Mouse (Mus musculus) forebrain, embryonic 16.5 days (tissue): Measurements from ENCODE around the gene Ubc. TPM values are rescaled to one million over a fixed set of nuclear protein-coding genes. Genes with fewer than 3 reads are reported as not detected.

Source experiments
- ATAC-seq: fragments of 200-750 bp; cut with Nextera tagmentation; 2 replicates; pipeline ENCODE4 v1.8.0; 2017; ENCODE audit warnings: mild to moderate bottlenecking, moderate library complexity
- H3K27ac ChIP-seq: fragments of 300-500 bp; sonication (generic); 2 replicates; pipeline ENCODE4 v1.5.1; 2014; ENCODE audit warnings: low read length, control low read depth
- H3K27me3 ChIP-seq: fragments of 300-500 bp; sonication (generic); replicated peaks from 2 replicates; pipeline ENCODE4 v1.6.1; 2014; ENCODE audit warnings: low read length; ENCODE audit not compliant: control insufficient read depth, insufficient read depth
- H3K36me3 ChIP-seq: fragments of 300-500 bp; sonication (generic); 2 replicates; pipeline ENCODE4 v1.6.1; 2014; ENCODE audit not compliant: control insufficient read depth, insufficient read depth
- H3K4me1 ChIP-seq: fragments of 300-500 bp; sonication (generic); replicated peaks from 2 replicates; pipeline ENCODE4 v1.6.1; 2014; ENCODE audit warnings: low read length; ENCODE audit not compliant: control insufficient read depth, insufficient read depth
- H3K4me2 ChIP-seq: fragments of 300-500 bp; sonication (generic); 2 replicates; pipeline ENCODE4 v1.6.1; 2014; ENCODE audit warnings: mild to moderate bottlenecking, low read length, control low read depth
- H3K4me3 ChIP-seq: fragments of 300-500 bp; sonication (generic); replicated peaks from 2 replicates; pipeline ENCODE4 v1.5.1; 2014; ENCODE audit warnings: mild to moderate bottlenecking, low read length, control low read depth
- H3K9ac ChIP-seq: fragments of 300-500 bp; sonication (generic); replicated peaks from 2 replicates; pipeline ENCODE4 v1.6.1; 2014; ENCODE audit warnings: low read depth, low read length, control low read depth
- H3K9me3 ChIP-seq: fragments of 300-500 bp; sonication (generic); 2 replicates; pipeline ENCODE4 v1.6.1; 2016; ENCODE audit warnings: low read length; ENCODE audit not compliant: control insufficient read depth
- WGBS: fragments of 180-500 bp; shearing (Covaris S2); extraction: QIAGEN DNeasy Blood & Tissue Kit; methylation state at CpG from one replicate; pipeline ENCODE4 v1.1.7; 2014; 5-methylcytosine and 5-hydroxymethylcytosine counted together
- polyA plus RNA-seq: library from polyadenylated mRNA; unstranded; fragments of >200 nt; fragmentation: Nextera tagmentation; extraction: Ambion mirVana; gene quantifications from 2 replicates; pipeline ENCODE4 v1.2.1, GENCODE M21; 2015

Gene Ubc
- polyA plus RNA-seq, 1 experiment from 2014 or later = 1,372 TPM

DNA sequence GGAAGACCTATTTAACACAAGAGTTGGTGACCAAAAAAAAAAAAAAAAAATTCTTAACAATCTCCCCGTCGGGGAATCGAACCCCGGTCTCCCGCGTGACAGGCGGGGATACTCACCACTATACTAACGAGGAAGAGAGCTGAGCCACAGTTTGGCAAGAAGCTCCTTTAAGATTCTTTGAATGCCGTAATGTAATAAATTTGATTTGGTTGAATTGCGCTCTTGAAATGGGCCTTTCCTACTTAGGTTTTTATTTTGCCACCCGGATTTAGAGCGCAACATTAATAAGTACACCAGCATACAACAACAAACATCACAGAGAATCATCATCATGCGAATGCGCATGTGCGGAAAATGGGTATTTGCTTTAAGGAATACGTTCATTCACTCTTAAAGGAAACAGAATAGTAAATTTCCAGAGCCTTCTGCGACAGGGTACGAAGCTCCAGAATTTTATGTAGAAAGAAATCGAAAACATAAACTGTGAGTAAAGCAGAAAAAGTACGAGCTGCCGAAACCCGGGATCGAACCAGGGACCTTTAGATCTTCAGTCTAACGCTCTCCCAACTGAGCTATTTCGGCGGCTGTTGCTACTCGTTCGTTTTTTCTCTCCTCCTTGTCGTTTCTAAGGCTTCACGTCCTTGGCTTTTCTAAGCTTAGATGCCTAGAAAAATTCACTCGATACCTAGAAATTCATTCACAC lies 15.7 kb upstream of the Ubc start:
- Histone ChIP-seq H3K4me1 (peaks cover 10% of the 10 kb centered on the region), H3K27ac (peak overlapping the region; percentile 96), H3K36me3 (no peaks in the 10 kb centered on the region), H3K27me3 (no peaks in the 10 kb centered on the region), H3K4me3 (peak overlapping the region; percentile 70), H3K9me3 (no peaks in the 10 kb centered on the region), H3K9ac (peak overlapping the region; percentile 81), H3K4me2 (peak overlapping the region; percentile 69)
- under 1% methylated on average over 31 of the region's 31 CpGs for WGBS
- peak; percentile 69 for ATAC-seq

DNA sequence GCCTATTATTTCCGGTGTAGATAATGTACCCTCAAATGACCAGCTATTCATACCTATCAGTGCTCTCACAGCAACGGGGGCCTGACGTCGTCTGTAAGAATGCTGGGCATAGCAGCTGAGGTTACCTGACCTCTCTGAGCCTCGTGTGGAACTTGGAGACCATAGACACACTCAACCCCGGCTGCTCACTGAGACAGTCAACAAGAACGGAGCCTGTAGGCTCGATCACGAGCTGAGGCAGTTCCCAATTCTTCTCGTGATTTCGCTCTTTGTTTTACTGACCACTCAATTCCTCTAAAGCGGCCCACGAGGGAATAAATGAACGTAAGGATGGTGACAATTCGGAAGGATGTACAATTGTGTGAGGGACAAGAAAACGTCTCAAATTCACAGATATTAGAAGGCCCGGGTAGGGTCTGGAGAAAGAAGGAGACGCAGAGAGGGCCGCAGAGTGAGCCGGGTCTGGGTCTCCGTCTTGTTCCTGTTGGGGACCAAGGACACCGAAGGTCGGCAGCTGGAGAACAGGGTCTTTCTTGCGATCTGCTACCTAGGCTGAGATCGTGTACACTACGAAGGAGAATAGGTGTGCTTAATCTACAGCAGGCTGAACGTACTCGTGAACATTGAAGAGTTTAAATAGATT lies 15.0 kb upstream of the Ubc start:
- under 1% methylated on average over 28 of the region's 28 CpGs for WGBS
- Histone ChIP-seq H3K27ac (peak overlapping the region; percentile 93), H3K4me2 (peak overlapping the region; percentile 68), H3K36me3 (no peaks in the 10 kb centered on the region), H3K27me3 (no peaks in the 10 kb centered on the region), H3K4me1 (peaks cover 10% of the 10 kb centered on the region), H3K9me3 (no peaks in the 10 kb centered on the region), H3K4me3 (peak overlapping the region; percentile 70), H3K9ac (peak overlapping the region; percentile 70)
- ATAC-seq = peak; percentile 24

DNA sequence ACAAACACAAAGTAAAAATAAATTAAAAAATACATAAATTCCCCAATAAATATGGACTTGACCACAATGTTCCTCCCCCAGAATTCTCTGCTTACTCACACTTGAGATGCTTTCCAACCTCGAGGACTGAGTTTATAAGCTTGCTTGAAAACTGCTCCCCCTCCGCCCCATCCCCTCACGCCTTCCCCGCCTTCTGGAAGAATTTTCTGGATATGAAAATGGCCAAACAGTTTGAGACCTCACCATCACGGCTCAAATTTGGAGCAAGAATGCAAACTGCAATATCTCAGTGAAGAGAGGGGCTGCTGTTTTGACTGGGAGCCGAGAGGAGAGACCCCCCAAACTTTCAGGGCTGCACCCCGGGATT lies 14.5 kb upstream of the Ubc start:
- peak overlapping the region; percentile 70 for H3K9ac ChIP-seq
- 3% methylated on average over 7 of the region's 7 CpGs for WGBS
- no peaks in the 10 kb centered on the region for H3K9me3 ChIP-seq
- no peaks in the 10 kb centered on the region for H3K36me3 ChIP-seq
- peak overlapping the region; percentile 68 for H3K4me2 ChIP-seq
- H3K4me3 ChIP-seq = peak overlapping the region; percentile 70
- ATAC-seq = no peak
- peaks cover 10% of the 10 kb centered on the region for H3K4me1 ChIP-seq
- H3K27ac ChIP-seq = peak overlapping the region; percentile 93
- H3K27me3 ChIP-seq = no peaks in the 10 kb centered on the region

GRCm38 (mm10) chr5:125403481-125404465 lies 13.8 kb upstream of the Ubc start:
- H3K27me3 ChIP-seq = no peaks in the 10 kb centered on the region
- H3K4me3 ChIP-seq = peak overlapping the region; percentile 43
- 0 out of 2 replicates have a peak overlapping the region, but pooled peaks have one; percentile 24 for H3K27ac ChIP-seq
- peak; percentile 41; the same call in 1 of the 2 replicates for ATAC-seq
- H3K36me3 ChIP-seq = no peaks in the 10 kb centered on the region
- H3K4me2 ChIP-seq = peak overlapping the region; percentile 51
- peaks cover 10% of the 10 kb centered on the region for H3K4me1 ChIP-seq
- H3K9me3 ChIP-seq = no peaks in the 10 kb centered on the region
- 12% methylated on average over 31 of the region's 31 CpGs for WGBS
- peak overlapping the region; percentile 51 for H3K9ac ChIP-seq

DNA sequence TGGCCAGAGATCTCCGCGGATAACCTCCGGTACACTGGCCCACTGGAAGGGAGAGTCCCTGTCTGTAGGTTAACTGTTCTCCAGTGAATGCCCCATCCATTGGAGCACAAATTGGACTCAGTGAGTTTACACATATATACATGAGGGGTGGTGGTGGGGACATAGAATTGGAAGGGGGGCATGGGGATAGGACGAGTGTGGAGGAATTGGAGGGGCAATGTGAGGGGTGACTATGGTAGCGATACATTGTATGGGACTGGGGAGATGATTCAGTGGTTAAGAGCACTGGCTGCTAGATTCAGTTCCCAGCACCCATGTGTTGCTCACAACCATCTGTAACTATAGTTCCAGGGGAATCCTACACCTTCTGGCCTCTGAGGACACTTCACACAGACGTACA lies 13.0 kb upstream of the Ubc start:
- peaks cover 10% of the 10 kb centered on the region for H3K4me1 ChIP-seq
- no peak for ATAC-seq
- no peaks in the 10 kb centered on the region for H3K36me3 ChIP-seq
- H3K27ac ChIP-seq = no peak overlapping the region
- no peaks in the 10 kb centered on the region for H3K9me3 ChIP-seq
- H3K27me3 ChIP-seq = no peaks in the 10 kb centered on the region
- no peak overlapping the region for H3K9ac ChIP-seq
- H3K4me2 ChIP-seq = no peak overlapping the region
- 62% methylated on average over 6 of the region's 6 CpGs for WGBS
- no peak overlapping the region for H3K4me3 ChIP-seq

GRCm38 (mm10) chr5:125402476-125402875 lies 12.5 kb upstream of the Ubc start:
- no peaks in the 10 kb centered on the region for H3K36me3 ChIP-seq
- H3K27ac ChIP-seq = no peak overlapping the region
- no peak overlapping the region for H3K9ac ChIP-seq
- H3K4me1 ChIP-seq = peaks cover 10% of the 10 kb centered on the region
- H3K9me3 ChIP-seq = no peaks in the 10 kb centered on the region
- 59% methylated on average over 10 of the region's 10 CpGs for WGBS
- H3K4me3 ChIP-seq = no peak overlapping the region
- H3K4me2 ChIP-seq = no peak overlapping the region
- ATAC-seq = no peak
- no peaks in the 10 kb centered on the region for H3K27me3 ChIP-seq

- Histone ChIP-seq H3K9ac (no peak overlapping the region), H3K27ac (no peak overlapping the region), H3K4me1 (peaks cover 2% of the 10 kb centered on the region; the same call in 1 of the 2 replicates), H3K36me3 (no peaks in the 10 kb centered on the region), H3K9me3 (no peaks in the 10 kb centered on the region), H3K4me3 (no peak overlapping the region), H3K27me3 (no peaks in the 10 kb centered on the region), H3K4me2 (no peak overlapping the region)
- ATAC-seq = no peak
- WGBS = 63% methylated on average over 7 of the region's 7 CpGs
These were observed 10.9 kb upstream of the Ubc start for GRCm38 (mm10) chr5:125400903-125401302.

GRCm38 (mm10) chr5:125395008-125395407 lies 5.0 kb upstream of the Ubc start:
- 45% methylated on average over 3 of the region's 3 CpGs for WGBS
- H3K27ac ChIP-seq = peak overlapping the region; percentile 99
- H3K36me3 ChIP-seq = no peaks in the 10 kb centered on the region
- no peak overlapping the region for H3K9ac ChIP-seq
- no peaks in the 10 kb centered on the region for H3K9me3 ChIP-seq
- no peak for ATAC-seq
- no peaks in the 10 kb centered on the region for H3K27me3 ChIP-seq
- 0 out of 2 replicates have a peak overlapping the region, but pooled peaks have one; percentile 67 for H3K4me2 ChIP-seq
- H3K4me3 ChIP-seq = no peak overlapping the region
- H3K4me1 ChIP-seq = peaks cover 30% of the 10 kb centered on the region
